Mouse (Mus musculus) ES-Bruce4 (cell line): ENCODE data around the gene Inpp4b.

ENCODE experiments used
- CTCF ChIP-seq: IDR thresholded peaks from one replicate; pipeline ENCODE4 v1.8.1; 2011; ENCODE audit warnings: low read depth, low read length
- EP300 ChIP-seq: IDR thresholded peaks from 2 replicates; pipeline ENCODE4 v1.6.1; 2011; ENCODE audit warnings: low read depth, low read length; ENCODE audit not compliant: insufficient read depth
- POLR2A ChIP-seq: IDR thresholded peaks from one replicate; pipeline ENCODE4 v1.8.1; 2011; ENCODE audit warnings: low read length; ENCODE audit not compliant: insufficient read depth

DNA sequence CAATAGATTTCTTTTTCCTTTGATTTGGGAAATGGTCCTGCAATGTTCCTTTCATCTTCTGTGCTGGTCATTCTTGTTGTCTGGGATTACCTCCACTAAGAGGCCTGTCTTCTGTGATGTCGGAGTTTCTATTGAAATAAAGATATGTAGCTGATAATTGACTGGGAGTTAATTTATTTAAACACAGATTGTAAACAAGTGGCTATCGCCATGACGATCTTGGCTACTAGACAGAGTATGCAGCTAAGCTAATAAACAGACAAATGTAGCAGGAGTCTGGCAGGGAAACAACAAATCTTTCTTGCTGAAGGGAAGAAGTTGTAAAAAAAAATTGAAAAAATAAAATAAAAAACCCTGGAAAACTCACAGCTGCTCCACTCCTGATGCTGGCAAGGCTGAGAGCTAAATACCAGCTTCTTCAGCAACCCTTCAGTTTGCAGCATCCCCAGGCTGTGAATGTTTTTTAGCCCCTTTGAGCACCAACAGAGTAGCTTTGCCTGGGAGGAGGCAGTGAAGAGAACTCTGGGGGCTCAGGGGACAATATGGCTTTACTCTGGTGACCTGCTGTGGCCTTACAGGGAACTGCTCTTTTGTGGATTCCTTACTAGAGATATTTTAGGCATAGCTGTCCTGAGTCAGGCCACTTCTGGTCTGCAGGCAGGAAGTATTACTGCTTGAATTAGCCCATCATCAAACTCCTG, 469.8 kb downstream of the Inpp4b start:
- TF ChIP-seq POLR2A, result no peak
- TF ChIP-seq CTCF, result no peak
- no peak for TF ChIP-seq EP300
